Mouse (Mus musculus): ENCODE measurements at regions not wholly inside any gene's neighbourhood (a gene's known extent, or its start where the extent isn't known, plus 50 kb on each side); places are given as distances from the start of the nearest gene placed in this dataset.

DNA sequence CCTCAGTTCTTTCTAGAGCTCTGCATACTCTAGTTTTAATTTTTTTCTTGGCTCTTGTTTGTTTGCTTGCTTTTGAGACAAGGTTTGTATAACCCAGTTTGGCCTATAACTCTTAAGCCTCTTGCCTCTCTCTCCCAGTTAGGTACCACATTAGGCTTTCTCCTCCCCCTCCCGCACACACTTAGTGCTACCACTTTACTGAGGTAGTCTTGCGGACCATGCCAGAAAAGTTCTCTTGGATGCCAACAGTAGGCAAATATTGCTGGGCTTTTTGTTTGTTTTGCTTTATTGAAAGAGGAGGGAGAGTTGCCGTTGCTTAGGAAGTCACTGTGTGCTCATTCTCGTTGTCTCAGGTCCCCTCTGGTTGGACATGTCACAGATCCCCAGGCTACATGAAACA lies 259.4 kb upstream of the Sall1 start:
- TF ChIP-seq POLR2A (IDR thresholded peaks at IDR 0.05; ENCODE audit: borderline replicate concordance, extremely low read depth, insufficient read depth, insufficient read length, poor library complexity, severe bottlenecking) = no peak
- no peak for TF ChIP-seq CTCF (IDR thresholded peaks at IDR 0.05; ENCODE audit: borderline replicate concordance, extremely low read depth, insufficient read depth, insufficient read length)
